Mouse (Mus musculus): ENCODE measurements around the gene Slc5a2. TPM values are rescaled to one million over a fixed set of nuclear protein-coding genes. Genes with fewer than 3 reads are reported as not detected.
A peak's percentile ranks its signal among the peaks of the same experiment; 100 is the strongest.

Slc5a2 gene
- polyA plus RNA-seq (2011; ENCODE audit: insufficient read length, low read depth, missing spikeins), result not detected in 2 replicates

GRCm38 (mm10) chr7:128265411-128265810 is at the start of gene Slc5a2:
Slc5a2 (plus strand) TSS chr7:128265657.
- TF ChIP-seq POLR2A (IDR thresholded peaks at IDR 0.05; ENCODE audit: low read depth, low read length) (no peak), CTCF (IDR thresholded peaks at IDR 0.05; ENCODE audit: borderline replicate concordance, insufficient read depth, low read length) (no peak)
- Histone ChIP-seq H3K4me1 (ENCODE audit: control insufficient read depth, insufficient read depth, low read length) (no peaks in the 10 kb centered on the region), H3K27ac (ENCODE audit: insufficient read depth, low read length) (no peak within 1 kb of the TSS), H3K4me3 (ENCODE audit: insufficient read depth, low read length) (no peak within 1 kb of the TSS)

- TF ChIP-seq CTCF (IDR thresholded peaks at IDR 0.05; ENCODE audit: borderline replicate concordance, insufficient read depth, low read length) (no peak), POLR2A (IDR thresholded peaks at IDR 0.05; ENCODE audit: low read depth, low read length) (no peak)
Measured at GRCm38 (mm10) chr7:128219952-128220351, 45.5 kb upstream of the Slc5a2 start.

GRCm38 (mm10) chr7:128220936-128221335 is 44.5 kb upstream of the Slc5a2 start:
- no peak overlapping the region for H3K4me3 ChIP-seq (ENCODE audit: insufficient read depth, low read length)
- TF ChIP-seq POLR2A (IDR thresholded peaks at IDR 0.05; ENCODE audit: low read depth, low read length) (no peak), CTCF (IDR thresholded peaks at IDR 0.05; ENCODE audit: borderline replicate concordance, insufficient read depth, low read length) (no peak)
- no peak overlapping the region for H3K27ac ChIP-seq (ENCODE audit: insufficient read depth, low read length)
- no peaks in the 10 kb centered on the region for H3K4me1 ChIP-seq (ENCODE audit: control insufficient read depth, insufficient read depth, low read length)

More at GRCm38 (mm10) chr7:128219952-128220351, 45.5 kb upstream of the Slc5a2 start:
- no peaks in the 10 kb centered on the region for H3K4me1 ChIP-seq (ENCODE audit: control insufficient read depth, insufficient read depth, low read length)
- H3K4me3 ChIP-seq (ENCODE audit: insufficient read depth, low read length), result no peak overlapping the region
- H3K27ac ChIP-seq (ENCODE audit: insufficient read depth, low read length), result no peak overlapping the region

- Histone ChIP-seq H3K4me1 (ENCODE audit: control insufficient read depth, insufficient read depth, low read length) (peaks cover 2% of the 10 kb centered on the region; the same call in 1 of the 2 replicates), H3K27ac (ENCODE audit: insufficient read depth, low read length) (no peak overlapping the region), H3K4me3 (ENCODE audit: insufficient read depth, low read length) (no peak overlapping the region)
- TF ChIP-seq POLR2A (IDR thresholded peaks at IDR 0.05; ENCODE audit: low read depth, low read length), result no peak
- TF ChIP-seq CTCF (IDR thresholded peaks at IDR 0.05; ENCODE audit: borderline replicate concordance, insufficient read depth, low read length), result no peak
Measured at GRCm38 (mm10) chr7:128231741-128232140, 33.7 kb upstream of the Slc5a2 start.

- peaks cover 8% of the 10 kb centered on the region for H3K4me1 ChIP-seq (ENCODE audit: control insufficient read depth, insufficient read depth, low read length)
- no peak overlapping the region for H3K27ac ChIP-seq (ENCODE audit: insufficient read depth, low read length)
- TF ChIP-seq CTCF (IDR thresholded peaks at IDR 0.05; ENCODE audit: borderline replicate concordance, insufficient read depth, low read length) (no peak), POLR2A (IDR thresholded peaks at IDR 0.05; ENCODE audit: low read depth, low read length) (peak; percentile 8; the same call in 1 of the 2 replicates)
- H3K4me3 ChIP-seq (ENCODE audit: insufficient read depth, low read length), result no peak overlapping the region
Measured at GRCm38 (mm10) chr7:128234796-128235195, 30.7 kb upstream of the Slc5a2 start.

- no peak overlapping the region for H3K4me3 ChIP-seq (ENCODE audit: insufficient read depth, low read length)
- no peak; the same call in 1 of the 2 replicates for TF ChIP-seq POLR2A (IDR thresholded peaks at IDR 0.05; ENCODE audit: low read depth, low read length)
- no peak for TF ChIP-seq CTCF (IDR thresholded peaks at IDR 0.05; ENCODE audit: borderline replicate concordance, insufficient read depth, low read length)
- no peak overlapping the region for H3K27ac ChIP-seq (ENCODE audit: insufficient read depth, low read length)
- peaks cover 8% of the 10 kb centered on the region for H3K4me1 ChIP-seq (ENCODE audit: control insufficient read depth, insufficient read depth, low read length)
Measured at GRCm38 (mm10) chr7:128235481-128235880, 30.0 kb upstream of the Slc5a2 start.

GRCm38 (mm10) chr7:128236426-128236825 is 29.0 kb upstream of the Slc5a2 start:
- H3K27ac ChIP-seq (ENCODE audit: insufficient read depth, low read length), result no peak overlapping the region
- H3K4me3 ChIP-seq (ENCODE audit: insufficient read depth, low read length), result no peak overlapping the region
- peaks cover 8% of the 10 kb centered on the region for H3K4me1 ChIP-seq (ENCODE audit: control insufficient read depth, insufficient read depth, low read length)
- TF ChIP-seq CTCF (IDR thresholded peaks at IDR 0.05; ENCODE audit: borderline replicate concordance, insufficient read depth, low read length) (no peak), POLR2A (IDR thresholded peaks at IDR 0.05; ENCODE audit: low read depth, low read length) (no peak)

GRCm38 (mm10) chr7:128236856-128237592 is 28.4 kb upstream of the Slc5a2 start, which contains the start of gene Armc5:
Armc5 (plus strand) TSS chr7:128237342.
- peaks cover 8% of the 10 kb centered on the region for H3K4me1 ChIP-seq (ENCODE audit: control insufficient read depth, insufficient read depth, low read length)
- TF ChIP-seq CTCF (IDR thresholded peaks at IDR 0.05; ENCODE audit: borderline replicate concordance, insufficient read depth, low read length), result peak; percentile 37; the same call in 1 of the 2 replicates
- peak; percentile 35; the same call in 1 of the 2 replicates for TF ChIP-seq POLR2A (IDR thresholded peaks at IDR 0.05; ENCODE audit: low read depth, low read length)
- peak within 1 kb of the TSS; percentile 97 for H3K27ac ChIP-seq (ENCODE audit: insufficient read depth, low read length)
- H3K4me3 ChIP-seq (ENCODE audit: insufficient read depth, low read length), result peak within 1 kb of the TSS; percentile 95

GRCm38 (mm10) chr7:128237593-128237926 is 27.9 kb upstream of the Slc5a2 start:
- H3K4me1 ChIP-seq (ENCODE audit: control insufficient read depth, insufficient read depth, low read length), result peaks cover 8% of the 10 kb centered on the region
- no peak for TF ChIP-seq POLR2A (IDR thresholded peaks at IDR 0.05; ENCODE audit: low read depth, low read length)
- TF ChIP-seq CTCF (IDR thresholded peaks at IDR 0.05; ENCODE audit: borderline replicate concordance, insufficient read depth, low read length), result no peak
- peak overlapping the region; percentile 95 for H3K4me3 ChIP-seq (ENCODE audit: insufficient read depth, low read length)
- H3K27ac ChIP-seq (ENCODE audit: insufficient read depth, low read length), result peak overlapping the region; percentile 97
